Mouse (Mus musculus) hematopoietic multipotent progenitor cell, adult 10-12 weeks (in vitro differentiated cells): ENCODE data around the gene Zfp386. TPM values are rescaled to one million over a fixed set of nuclear protein-coding genes. Genes with fewer than 3 reads are reported as not detected.

Experiments used
- polyA plus RNA-seq: library from polyadenylated mRNA; stranded (reverse); fragments of >175 nt; gene quantifications from 2 replicates; pipeline ENCODE4 v1.2.3, GENCODE M21; 2012; ENCODE audit warnings: low replicate concordance

Gene Zfp386
- polyA plus RNA-seq, result 0.54 and 2.3 TPM in 2 replicates

DNA sequence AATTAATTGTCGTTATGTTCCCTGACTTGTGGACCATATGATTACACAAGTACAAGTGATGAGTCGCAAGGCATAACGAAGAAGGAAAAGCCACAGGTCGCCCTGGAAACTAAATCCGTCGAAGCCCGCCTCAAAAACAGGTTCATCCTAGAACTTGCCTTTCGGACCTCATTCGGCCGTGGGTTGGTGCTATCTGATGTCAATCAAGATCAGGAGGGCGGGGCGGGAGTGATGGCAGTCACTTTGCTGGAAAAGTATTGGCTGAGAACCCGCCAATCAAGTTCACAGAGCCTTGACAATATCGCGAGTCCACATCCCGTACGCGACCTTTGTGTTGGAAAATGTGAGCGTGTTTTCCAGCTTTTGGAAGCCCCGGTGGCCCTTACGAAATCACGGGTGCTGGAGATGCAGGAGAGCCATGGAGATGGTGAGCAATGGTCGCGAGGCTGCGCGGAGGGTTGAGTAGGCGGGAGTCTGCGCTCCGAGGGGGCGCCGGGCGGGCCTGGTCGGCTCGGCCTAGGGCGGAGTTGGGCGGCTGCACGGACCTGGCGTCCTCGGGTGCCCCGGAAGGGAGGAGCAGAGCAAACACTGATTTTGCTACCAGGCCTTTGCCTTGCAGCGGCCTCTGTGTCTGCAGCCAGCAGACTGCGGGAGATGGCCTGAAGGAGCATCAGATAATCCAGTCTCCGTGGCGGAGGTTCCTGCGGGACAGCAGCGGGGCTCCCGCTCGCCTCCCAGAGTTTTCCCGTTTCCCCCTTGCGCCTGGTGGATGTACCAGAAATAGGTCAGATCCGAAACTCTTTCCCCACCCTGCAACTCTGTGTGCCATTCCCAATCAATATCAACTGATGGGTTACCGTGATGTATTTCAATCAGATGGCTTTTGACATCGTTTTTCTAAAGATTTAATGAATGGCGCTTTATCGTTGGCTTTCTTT, at the start of gene Zfp386:
TSS of gene Zfp386 (plus strand) at position 285 of the 938 bp plus-strand sequence.

DNA sequence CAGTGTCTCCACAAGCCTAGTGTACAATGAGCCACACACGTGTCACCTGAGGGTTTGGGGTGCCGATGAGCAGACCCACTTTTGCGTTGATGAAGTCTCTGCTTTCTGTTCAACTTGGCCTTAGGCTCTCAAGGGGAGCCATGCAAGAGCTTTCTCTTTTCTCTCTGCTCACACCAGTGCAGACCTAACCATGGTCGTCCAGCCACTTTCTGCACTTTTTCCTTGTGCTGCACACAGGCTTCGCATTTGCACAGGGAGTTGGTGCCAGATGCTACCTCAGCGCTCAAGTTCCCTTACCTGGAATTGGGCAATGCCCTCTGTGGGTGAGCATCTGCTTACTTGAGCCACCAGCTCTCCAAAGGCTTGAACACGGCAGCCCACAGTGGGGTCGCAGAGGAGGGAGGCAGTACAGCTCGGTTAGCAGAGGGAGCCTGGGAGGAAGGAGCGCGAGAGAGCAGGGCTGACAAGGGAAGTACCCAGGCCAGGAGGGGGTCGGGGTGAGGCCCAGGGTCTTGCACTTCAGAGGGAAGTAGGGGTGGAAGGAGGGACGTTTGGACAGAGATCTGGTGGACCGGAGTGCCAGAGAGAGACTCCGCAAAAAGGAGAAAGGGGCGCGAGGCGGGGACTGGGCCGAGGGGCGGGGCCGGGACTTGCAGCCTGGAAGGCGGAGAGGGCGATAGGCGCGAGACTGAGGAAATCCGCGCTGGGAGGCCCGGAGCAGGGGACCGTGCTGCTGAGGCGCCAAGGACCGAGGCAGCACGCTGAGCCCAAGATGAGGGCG, 29.7 kb downstream of the Zfp386 start, which contains the start of gene Vipr2:
TSS of gene Vipr2 (plus strand) at position 653 of the 781 bp plus-strand sequence.

Other genes with a start within 250 kb of the Zfp386 start
- 0.09 and 0.76 TPM in 2 replicates for gene Vipr2, start 30.0 kb downstream of the Zfp386 start, polyA plus RNA-seq
- 0.90 and 3.1 TPM in 2 replicates for gene Wdr60, start 215.3 kb downstream of the Zfp386 start, polyA plus RNA-seq
- gene Gm11027, start 227.7 kb downstream of the Zfp386 start, polyA plus RNA-seq, result not detected in 2 replicates
- gene Esyt2, start 233.5 kb downstream of the Zfp386 start, polyA plus RNA-seq, result 25.7 and 35.0 TPM in 2 replicates